Mouse (Mus musculus) liver, adult 2 months (tissue): ENCODE measurements at regions not wholly inside any gene's neighbourhood (a gene's known extent, or its start where the extent isn't known, plus 50 kb on each side); places are given as distances from the start of the nearest gene placed in this dataset.

ENCODE experiments used
- CTCF ChIP-seq: fragments of 200-500 bp; IDR thresholded peaks from 2 replicates; pipeline ENCODE4 v1.5.1; 2011; ENCODE audit warnings: low read depth, low read length, control low read depth
- POLR2A ChIP-seq: fragments of 200-500 bp; IDR thresholded peaks from 2 replicates; pipeline ENCODE4 v1.6.1; 2011; ENCODE audit warnings: low read length, control low read depth; ENCODE audit not compliant: insufficient read depth; ENCODE audit errors: extremely low read depth

DNA sequence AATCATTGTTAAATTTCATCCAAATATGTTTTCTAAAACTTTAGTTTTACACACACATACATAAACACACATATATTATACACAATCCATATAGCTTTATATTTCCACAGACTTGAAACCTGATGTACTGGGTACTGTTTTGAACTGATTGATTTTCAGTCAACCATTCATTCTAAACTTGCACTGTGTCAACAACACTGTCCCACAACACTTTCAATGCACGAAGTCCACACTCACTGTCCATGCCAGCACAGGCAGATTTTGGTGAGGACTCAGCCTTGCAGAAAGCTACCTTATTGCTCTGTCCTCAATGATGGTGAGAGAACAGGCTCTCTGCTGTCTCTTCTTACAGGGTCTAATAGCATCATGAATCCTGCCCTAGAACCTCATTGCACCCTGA lies 127.3 kb downstream of the Olfr721-ps1 start:
- no peak for TF ChIP-seq CTCF
- no peak for TF ChIP-seq POLR2A
